Mouse (Mus musculus) liver, embryonic 14.5 days (tissue): ENCODE measurements at regions not wholly inside any gene's neighbourhood (a gene's known extent, or its start where the extent isn't known, plus 50 kb on each side); places are given as distances from the start of the nearest gene placed in this dataset.

ENCODE experiments used
- CTCF ChIP-seq: IDR thresholded peaks from 2 replicates; pipeline ENCODE4 v1.5.1; 2016; ENCODE audit warnings: antibody characterized with exemption, low read depth, control low read depth
- EP300 ChIP-seq: IDR thresholded peaks from 2 replicates; pipeline ENCODE4 v1.6.1; 2016; ENCODE audit warnings: antibody characterized with exemption, low read depth

GRCm38 (mm10) chr7:136501855-136502847 lies 392.3 kb upstream of the Mgmt start:
- TF ChIP-seq EP300 (no peak), CTCF (no peak)
